Mouse (Mus musculus) stomach, postnatal 0 days (tissue): ENCODE results near the gene Gna14. TPM values are rescaled to one million over a fixed set of nuclear protein-coding genes. Genes with fewer than 3 reads are reported as not detected.

ENCODE experiments used
- ATAC-seq: fragments of 200-750 bp; cut with Nextera tagmentation; 2 replicates; pipeline ENCODE4 v1.8.0; 2017; ENCODE audit not compliant: low FRiP score, low TSS enrichment
- DNase-seq: peaks from one replicate; pipeline ENCODE4 v3.0.0-alpha.2; 2016; ENCODE audit warnings: low spot score
- H3K27ac ChIP-seq: fragments of 300-500 bp; sonication (generic); replicated peaks from 2 replicates; pipeline ENCODE4 v1.5.1; 2014; ENCODE audit warnings: mild to moderate bottlenecking, control low read depth
- H3K27me3 ChIP-seq: fragments of 300-500 bp; sonication (generic); 2 replicates; pipeline ENCODE4 v1.6.1; 2014; ENCODE audit warnings: low read length; ENCODE audit not compliant: control insufficient read depth, insufficient read depth
- H3K36me3 ChIP-seq: fragments of 300-500 bp; sonication (generic); 2 replicates; pipeline ENCODE4 v1.6.1; 2014; ENCODE audit warnings: low read length, mixed read lengths; ENCODE audit not compliant: control insufficient read depth, insufficient read depth
- H3K4me1 ChIP-seq: fragments of 300-500 bp; sonication (generic); replicated peaks from 2 replicates; pipeline ENCODE4 v1.6.1; 2014; ENCODE audit warnings: antibody characterized with exemption; ENCODE audit not compliant: control insufficient read depth, insufficient read depth
- H3K4me2 ChIP-seq: fragments of 300-500 bp; sonication (generic); replicated peaks from 2 replicates; pipeline ENCODE4 v1.6.1; 2014; ENCODE audit warnings: low read depth, mild to moderate bottlenecking, control low read depth, moderate library complexity
- H3K4me3 ChIP-seq: fragments of 300-500 bp; sonication (generic); 2 replicates; pipeline ENCODE4 v1.5.1; 2014; ENCODE audit warnings: low read depth, low read length, control low read depth
- H3K9ac ChIP-seq: fragments of 300-500 bp; sonication (generic); 2 replicates; pipeline ENCODE4 v1.6.1; 2014; ENCODE audit warnings: mild to moderate bottlenecking, low read length, control low read depth, mixed read lengths
- H3K9me3 ChIP-seq: fragments of 300-500 bp; sonication (generic); 2 replicates; pipeline ENCODE4 v1.6.1; 2016; ENCODE audit warnings: low read length; ENCODE audit not compliant: control insufficient read depth
- CTCF ChIP-seq: IDR thresholded peaks from 2 replicates; pipeline ENCODE4 v1.5.1; 2016; ENCODE audit warnings: antibody characterized with exemption, low read depth, mild to moderate bottlenecking, moderate library complexity
- EP300 ChIP-seq: optimal IDR thresholded peaks from 2 replicates; pipeline ENCODE3; 2016; ENCODE audit warnings: antibody characterized with exemption
- WGBS: fragments of 180-500 bp; shearing (Covaris S2); extraction: QIAGEN DNeasy Blood & Tissue Kit; methylation state at CpG from one replicate; pipeline ENCODE4 v1.1.7; 2014; 5-methylcytosine and 5-hydroxymethylcytosine counted together
- polyA plus RNA-seq: library from polyadenylated mRNA; unstranded; fragments of >200 nt; fragmentation: Nextera tagmentation; extraction: Ambion mirVana; gene quantifications from 2 replicates; pipeline ENCODE4 v1.2.1, GENCODE M21; 2015

Gene Gna14
- polyA plus RNA-seq, 1 experiment from 2014 or later, result 11.7 TPM

DNA sequence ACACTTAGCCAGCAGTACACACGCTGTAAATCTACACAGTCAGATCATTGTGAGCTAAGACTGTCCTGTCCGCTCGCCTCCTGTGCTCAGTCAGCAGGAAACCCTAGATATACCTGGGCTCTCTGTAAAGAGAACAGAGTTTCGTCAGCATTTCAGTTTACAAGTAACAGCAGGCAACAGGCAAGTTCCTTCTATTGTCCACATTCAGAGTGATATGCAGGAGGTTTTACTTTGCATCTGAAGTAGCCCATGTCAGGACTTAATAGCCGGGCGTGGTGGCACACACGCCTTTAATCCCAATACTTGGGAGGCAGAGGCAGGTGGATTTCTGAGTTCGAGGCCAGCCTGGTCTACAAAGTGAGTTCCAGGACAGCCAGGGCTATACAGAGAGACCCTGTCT, 166.5 kb downstream of the Gna14 start:
- H3K9ac ChIP-seq, result no peak overlapping the region
- H3K27ac ChIP-seq, result no peak overlapping the region
- H3K27me3 ChIP-seq, result no peaks in the 10 kb centered on the region
- WGBS, result 78% methylated on average over 8 of the region's 8 CpGs
- no peak overlapping the region for H3K4me3 ChIP-seq
- no peaks in the 10 kb centered on the region for H3K9me3 ChIP-seq
- ATAC-seq (no peak), DNase-seq (no peak)
- H3K4me1 ChIP-seq, result no peaks in the 10 kb centered on the region
- no peak for TF ChIP-seq CTCF
- TF ChIP-seq EP300, result no peak
- no peaks in the 10 kb centered on the region for H3K36me3 ChIP-seq
- H3K4me2 ChIP-seq, result no peak overlapping the region

DNA sequence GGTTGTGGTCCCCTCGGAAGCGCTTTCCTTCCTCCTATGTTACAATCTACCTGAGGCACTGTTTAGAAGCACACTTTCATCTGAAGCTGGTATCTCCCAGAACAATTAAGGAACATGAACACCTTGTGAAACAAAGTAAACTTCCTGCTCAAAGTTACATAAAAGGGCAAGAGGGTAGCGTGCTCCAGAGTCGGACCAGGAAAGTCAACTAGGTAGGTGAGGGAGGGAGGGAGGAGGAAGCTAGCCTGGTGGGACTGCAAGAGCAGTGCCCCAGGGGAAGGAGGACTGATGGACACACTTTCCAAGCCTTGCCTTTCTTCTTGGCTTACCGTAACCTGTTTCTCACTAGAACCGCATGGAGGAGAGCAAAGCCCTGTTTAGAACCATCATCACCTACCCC, 172.1 kb downstream of the Gna14 start:
- Histone ChIP-seq H3K27me3 (no peaks in the 10 kb centered on the region), H3K4me1 (no peaks in the 10 kb centered on the region), H3K4me2 (no peak overlapping the region), H3K27ac (no peak overlapping the region), H3K9ac (no peak overlapping the region), H3K9me3 (no peaks in the 10 kb centered on the region), H3K36me3 (no peaks in the 10 kb centered on the region), H3K4me3 (no peak overlapping the region)
- 62% methylated on average over 6 of the region's 6 CpGs for WGBS
- ATAC-seq, result peak; percentile 53; the same call in 1 of the 2 replicates
- DNase-seq, result no peak
- TF ChIP-seq CTCF (no peak), EP300 (no peak)

DNA sequence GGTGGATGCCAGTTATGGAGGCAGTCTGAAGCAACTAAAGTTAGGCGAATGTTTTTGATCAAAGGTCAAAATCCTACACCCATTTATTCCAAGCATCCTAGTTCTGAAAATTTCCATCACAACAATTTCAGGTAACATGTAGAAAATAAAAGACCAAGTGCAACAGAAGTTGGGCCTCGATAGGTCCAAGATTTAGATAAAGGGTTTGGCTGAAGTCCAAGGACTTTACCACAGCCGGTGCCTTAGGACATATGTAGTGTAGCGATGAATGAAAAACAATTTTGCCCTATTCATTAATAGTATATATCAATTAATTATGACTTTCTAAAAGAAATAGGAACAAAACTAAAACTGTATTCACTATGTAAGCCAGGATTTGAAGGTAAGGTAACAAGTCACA, 187.6 kb downstream of the Gna14 start:
- H3K27me3 ChIP-seq, result no peaks in the 10 kb centered on the region
- DNase-seq, result no peak
- ATAC-seq, result no peak
- no peaks in the 10 kb centered on the region for H3K36me3 ChIP-seq
- H3K4me1 ChIP-seq, result no peaks in the 10 kb centered on the region
- H3K4me3 ChIP-seq, result no peak overlapping the region
- no peak overlapping the region for H3K27ac ChIP-seq
- no peak overlapping the region for H3K4me2 ChIP-seq
- H3K9ac ChIP-seq, result no peak overlapping the region
- WGBS, result 69% methylated on average over 4 of the region's 4 CpGs
- no peaks in the 10 kb centered on the region for H3K9me3 ChIP-seq
- TF ChIP-seq EP300 (no peak), CTCF (no peak)

DNA sequence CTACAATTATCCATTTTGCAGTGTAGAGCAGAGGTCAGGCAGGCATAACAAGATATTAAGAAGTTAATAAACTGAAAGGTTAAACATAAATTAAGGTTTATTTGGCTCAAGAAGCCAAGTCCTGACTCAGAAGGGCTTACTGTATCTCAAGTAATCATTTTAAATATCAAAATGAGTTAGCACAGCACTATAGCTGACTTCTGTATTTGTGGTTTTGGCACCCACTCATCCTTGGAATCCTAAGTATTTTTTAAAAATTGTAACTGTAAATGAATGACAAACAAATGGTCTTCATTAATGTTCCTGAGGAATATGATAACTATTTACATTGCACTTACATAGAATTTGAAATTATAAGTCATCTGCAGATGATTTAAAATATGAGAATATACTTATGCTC, 189.4 kb downstream of the Gna14 start:
- TF ChIP-seq CTCF (no peak), EP300 (no peak)
- Histone ChIP-seq H3K4me2 (no peak overlapping the region), H3K4me3 (no peak overlapping the region), H3K9ac (no peak overlapping the region), H3K9me3 (no peaks in the 10 kb centered on the region), H3K4me1 (no peaks in the 10 kb centered on the region), H3K27ac (no peak overlapping the region), H3K27me3 (no peaks in the 10 kb centered on the region), H3K36me3 (no peaks in the 10 kb centered on the region)
- ATAC-seq (no peak), DNase-seq (no peak)

DNA sequence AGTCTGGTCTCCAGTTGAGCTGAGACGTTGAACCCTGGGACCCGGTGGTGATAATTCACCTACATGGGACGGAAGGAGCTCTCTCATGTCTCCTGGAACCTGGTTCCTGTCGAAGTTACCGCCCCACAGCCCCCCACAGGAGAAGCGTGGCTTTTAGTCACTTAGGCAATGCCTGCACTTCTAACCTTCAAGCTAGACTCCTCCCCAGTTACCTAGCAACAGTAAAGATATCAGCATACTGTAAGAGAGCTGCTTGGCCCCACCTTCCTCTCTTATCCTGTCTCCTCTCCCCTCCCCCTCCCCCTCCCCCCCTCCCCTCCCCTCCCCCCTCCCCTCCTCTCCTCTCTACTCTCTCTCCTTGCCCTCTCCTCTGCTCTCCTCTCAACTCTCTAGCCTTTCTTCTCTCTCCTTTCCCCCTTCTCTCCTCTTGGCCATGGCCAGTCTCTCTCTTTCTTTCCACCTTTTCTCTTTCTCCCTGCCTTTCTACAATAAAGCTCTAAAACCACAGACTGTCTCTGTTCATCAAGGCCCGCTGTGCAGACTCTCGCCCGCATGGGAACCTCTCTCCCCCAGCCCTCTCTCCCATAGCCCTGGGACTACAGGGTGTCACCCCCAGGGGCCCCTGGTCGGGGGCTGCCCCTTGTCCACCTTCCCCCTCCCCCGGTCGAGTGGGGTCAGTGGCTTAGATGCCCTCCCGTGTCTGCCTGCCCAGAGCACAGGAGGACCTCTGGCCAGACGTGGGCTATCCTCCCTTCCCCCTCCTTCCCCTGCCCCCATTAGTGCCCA, 190.2 kb downstream of the Gna14 start:
- Histone ChIP-seq H3K4me1 (no peaks in the 10 kb centered on the region), H3K9me3 (no peaks in the 10 kb centered on the region), H3K4me3 (no peak overlapping the region), H3K4me2 (no peak overlapping the region), H3K27me3 (no peaks in the 10 kb centered on the region), H3K27ac (no peak overlapping the region), H3K36me3 (no peaks in the 10 kb centered on the region), H3K9ac (no peak overlapping the region)
- ATAC-seq (peak; percentile 42; the same call in 1 of the 2 replicates), DNase-seq (no peak)
- 32% methylated on average over 14 of the region's 14 CpGs for WGBS
- no peak for TF ChIP-seq CTCF
- TF ChIP-seq EP300, result no peak
